Mouse (Mus musculus): ENCODE results near the gene Gpr15. TPM values are rescaled to one million over a fixed set of nuclear protein-coding genes. Genes with fewer than 3 reads are reported as not detected.

The Gpr15 gene
- polyA plus RNA-seq, 1 experiment from 2014 or later: not detected

DNA sequence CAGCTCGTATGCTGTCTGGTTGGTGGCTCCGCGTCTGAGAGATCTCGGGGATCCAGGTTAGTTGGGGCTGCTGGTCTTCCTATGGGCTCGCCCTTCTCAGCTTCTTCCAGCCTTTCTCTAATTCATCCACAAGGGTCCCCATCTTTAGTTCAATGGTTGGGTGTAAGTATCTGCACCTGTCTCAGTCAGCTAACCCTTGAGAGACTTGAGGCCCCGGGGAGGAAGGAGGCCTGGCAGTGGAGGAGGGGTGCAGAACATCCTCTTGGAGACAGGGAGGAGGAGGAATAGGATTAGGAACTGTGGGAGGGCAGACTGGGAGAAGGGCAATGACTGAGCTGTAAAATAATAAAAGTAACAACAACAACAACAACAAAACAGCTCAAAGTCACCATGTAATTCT is 18.7 kb downstream of the Gpr15 start:
- no peak overlapping the region for H3K4me2 ChIP-seq (replicated peaks)
- no peak overlapping the region for H3K4me3 ChIP-seq
- H3K9me3 ChIP-seq: no peaks in the 10 kb centered on the region
- WGBS: 59% methylated on average over 6 of the region's 6 CpGs
- no peaks in the 10 kb centered on the region for H3K4me1 ChIP-seq
- H3K27me3 ChIP-seq: no peaks in the 10 kb centered on the region
- H3K9ac ChIP-seq: no peak overlapping the region
- no peak overlapping the region for H3K27ac ChIP-seq
- no peaks in the 10 kb centered on the region for H3K36me3 ChIP-seq
- ATAC-seq (ENCODE audit: low FRiP score, low read depth): no peak

DNA sequence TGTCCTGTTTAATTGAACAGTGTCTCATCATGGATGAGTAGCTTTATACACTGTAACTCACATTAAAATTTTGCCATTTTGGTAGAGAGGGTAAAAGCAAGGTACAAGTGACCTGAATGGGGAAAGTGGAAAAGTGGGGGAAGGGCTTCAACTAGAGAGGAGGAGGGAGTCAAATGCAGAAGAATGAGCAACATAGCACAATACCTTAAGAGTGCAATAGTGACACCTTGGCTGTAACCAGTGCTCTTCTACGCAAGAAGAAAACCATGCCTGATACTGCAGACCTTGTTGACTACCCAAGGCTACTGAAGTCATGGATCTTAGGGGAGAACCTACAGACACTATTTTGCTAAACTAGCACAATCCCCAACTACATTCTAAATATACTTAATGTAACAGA is 21.6 kb downstream of the Gpr15 start:
- ATAC-seq (ENCODE audit: low FRiP score, low read depth): no peak
- no peak overlapping the region for H3K4me2 ChIP-seq (replicated peaks)
- no peaks in the 10 kb centered on the region for H3K9me3 ChIP-seq
- no peak overlapping the region for H3K27ac ChIP-seq
- H3K9ac ChIP-seq: no peak overlapping the region
- WGBS: 92% methylated on average over 1 of the region's 1 CpGs
- H3K4me3 ChIP-seq: no peak overlapping the region
- no peaks in the 10 kb centered on the region for H3K36me3 ChIP-seq
- H3K4me1 ChIP-seq: no peaks in the 10 kb centered on the region
- no peaks in the 10 kb centered on the region for H3K27me3 ChIP-seq

- no peak overlapping the region for H3K4me3 ChIP-seq
- no peak overlapping the region for H3K9ac ChIP-seq
- H3K9me3 ChIP-seq: no peaks in the 10 kb centered on the region
- no peak overlapping the region for H3K27ac ChIP-seq
- H3K36me3 ChIP-seq: no peaks in the 10 kb centered on the region
- no peaks in the 10 kb centered on the region for H3K27me3 ChIP-seq
- no peak for ATAC-seq (ENCODE audit: low FRiP score, low read depth)
- H3K4me2 ChIP-seq (replicated peaks): no peak overlapping the region
- no peaks in the 10 kb centered on the region for H3K4me1 ChIP-seq
- WGBS: 85% methylated on average over 3 of the region's 3 CpGs
These were observed 22.1 kb downstream of the Gpr15 start for GRCm38 (mm10) chr16:58696796-58697195.

- no peak overlapping the region for H3K9ac ChIP-seq
- H3K4me1 ChIP-seq: no peaks in the 10 kb centered on the region
- no peak overlapping the region for H3K4me2 ChIP-seq (replicated peaks)
- ATAC-seq (ENCODE audit: low FRiP score, low read depth): no peak
- no peaks in the 10 kb centered on the region for H3K9me3 ChIP-seq
- H3K36me3 ChIP-seq: no peaks in the 10 kb centered on the region
- H3K27me3 ChIP-seq: no peaks in the 10 kb centered on the region
- 92% methylated on average over 5 of the region's 5 CpGs for WGBS
- no peak overlapping the region for H3K27ac ChIP-seq
- H3K4me3 ChIP-seq: no peak overlapping the region
These were observed 24.8 kb downstream of the Gpr15 start for GRCm38 (mm10) chr16:58694091-58694490.

DNA sequence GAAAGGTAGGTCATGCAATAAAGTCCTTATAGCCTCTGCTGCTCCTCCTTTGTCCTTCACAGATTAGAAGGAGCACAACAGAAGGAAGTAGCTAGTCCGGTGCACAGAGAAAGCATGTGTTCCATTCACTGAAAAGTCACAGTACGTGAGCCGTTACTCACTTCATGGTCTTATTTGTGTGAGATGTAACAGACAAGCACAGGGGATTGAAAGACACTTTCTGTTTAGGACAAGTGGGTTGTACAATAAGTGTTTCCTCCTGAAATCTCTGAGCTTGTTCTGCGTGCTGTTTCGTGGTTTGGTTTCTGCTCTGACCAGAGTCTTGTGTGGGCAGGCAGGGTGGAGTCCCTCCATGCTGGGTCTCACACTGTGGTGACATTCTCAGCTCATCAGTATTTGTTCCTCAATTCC is 28.5 kb downstream of the Gpr15 start:
- Histone ChIP-seq H3K9ac (no peak overlapping the region), H3K4me2 (replicated peaks) (no peak overlapping the region), H3K4me3 (no peak overlapping the region), H3K9me3 (no peaks in the 10 kb centered on the region), H3K4me1 (no peaks in the 10 kb centered on the region), H3K36me3 (no peaks in the 10 kb centered on the region), H3K27me3 (no peaks in the 10 kb centered on the region), H3K27ac (no peak overlapping the region)
- WGBS: 85% methylated on average over 5 of the region's 5 CpGs
- no peak for ATAC-seq (ENCODE audit: low FRiP score, low read depth)

DNA sequence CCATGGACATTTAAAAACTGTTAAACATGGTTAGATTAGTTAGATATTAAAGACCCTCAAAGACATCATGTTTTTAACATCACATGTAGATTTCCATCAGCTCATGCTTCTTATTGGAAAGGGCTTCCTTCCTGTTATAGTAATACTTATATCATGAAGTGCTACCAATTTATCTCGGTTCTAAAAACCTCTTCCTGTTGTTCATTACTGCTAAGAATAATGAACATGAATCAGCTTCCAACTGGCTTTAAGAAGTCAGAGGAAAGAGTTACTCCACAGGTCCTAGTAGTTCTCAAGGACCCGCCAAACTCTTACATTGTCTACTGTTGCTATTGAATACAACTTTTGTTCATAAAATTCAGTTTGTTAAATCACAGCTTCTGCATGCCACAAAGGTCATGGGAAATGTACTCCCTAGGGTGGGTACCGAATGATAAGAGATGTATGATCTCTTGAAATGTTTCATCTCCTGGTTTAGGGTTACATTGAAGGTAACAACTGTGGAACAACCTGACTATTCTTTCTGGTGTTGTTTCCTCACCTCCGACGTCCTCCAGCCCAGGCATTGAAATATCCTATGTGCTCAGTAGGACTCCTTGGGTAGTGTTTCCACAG is 29.2 kb downstream of the Gpr15 start:
- ATAC-seq (ENCODE audit: low FRiP score, low read depth): no peak
- Histone ChIP-seq H3K27ac (no peak overlapping the region), H3K4me2 (replicated peaks) (no peak overlapping the region), H3K36me3 (no peaks in the 10 kb centered on the region), H3K4me3 (no peak overlapping the region), H3K4me1 (no peaks in the 10 kb centered on the region), H3K27me3 (no peaks in the 10 kb centered on the region), H3K9ac (no peak overlapping the region), H3K9me3 (no peaks in the 10 kb centered on the region)
- WGBS: 83% methylated on average over 5 of the region's 5 CpGs

DNA sequence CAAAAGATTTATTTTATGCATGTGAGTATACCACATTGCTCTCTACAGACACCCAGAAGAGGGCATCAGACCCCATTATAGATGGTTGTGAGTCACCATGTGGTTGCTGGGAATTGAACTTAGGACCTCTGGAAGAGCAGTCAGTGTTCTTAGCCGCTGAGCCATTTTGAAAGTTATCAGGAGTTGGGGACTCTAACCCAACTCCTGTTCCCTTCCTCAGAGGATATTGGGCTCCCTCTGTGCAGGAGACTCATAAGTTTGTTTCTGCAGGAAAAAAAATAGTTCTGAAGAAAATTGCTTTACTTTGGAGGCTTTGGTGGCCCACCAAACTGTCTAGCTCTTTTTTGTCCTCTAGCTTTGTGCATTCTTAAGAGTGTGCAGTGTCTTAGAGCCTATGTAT is 30.3 kb downstream of the Gpr15 start:
- Histone ChIP-seq H3K36me3 (no peaks in the 10 kb centered on the region), H3K4me1 (no peaks in the 10 kb centered on the region), H3K4me2 (replicated peaks) (no peak overlapping the region), H3K9ac (no peak overlapping the region), H3K9me3 (no peaks in the 10 kb centered on the region), H3K4me3 (no peak overlapping the region), H3K27ac (no peak overlapping the region), H3K27me3 (no peaks in the 10 kb centered on the region)
- 89% methylated on average over 1 of the region's 1 CpGs for WGBS
- ATAC-seq (ENCODE audit: low FRiP score, low read depth): no peak

GRCm38 (mm10) chr16:58685548-58686537 is 33.0 kb downstream of the Gpr15 start:
- no peak for ATAC-seq (ENCODE audit: low FRiP score, low read depth)
- H3K27ac ChIP-seq: no peak overlapping the region
- H3K36me3 ChIP-seq: peaks cover 9% of the 10 kb centered on the region
- H3K4me3 ChIP-seq: no peak overlapping the region
- no peaks in the 10 kb centered on the region for H3K9me3 ChIP-seq
- WGBS: 75% methylated on average over 20 of the region's 20 CpGs
- no peak overlapping the region for H3K9ac ChIP-seq
- no peaks in the 10 kb centered on the region for H3K27me3 ChIP-seq
- H3K4me1 ChIP-seq: no peaks in the 10 kb centered on the region
- no peak overlapping the region for H3K4me2 ChIP-seq (replicated peaks)

GRCm38 (mm10) chr16:58684537-58684936 is 34.3 kb downstream of the Gpr15 start:
- Histone ChIP-seq H3K27me3 (no peaks in the 10 kb centered on the region), H3K36me3 (peaks cover 14% of the 10 kb centered on the region), H3K4me2 (replicated peaks) (no peak overlapping the region), H3K27ac (no peak overlapping the region), H3K4me1 (no peaks in the 10 kb centered on the region), H3K9me3 (no peaks in the 10 kb centered on the region), H3K4me3 (no peak overlapping the region), H3K9ac (no peak overlapping the region)
- ATAC-seq (ENCODE audit: low FRiP score, low read depth): no peak

DNA sequence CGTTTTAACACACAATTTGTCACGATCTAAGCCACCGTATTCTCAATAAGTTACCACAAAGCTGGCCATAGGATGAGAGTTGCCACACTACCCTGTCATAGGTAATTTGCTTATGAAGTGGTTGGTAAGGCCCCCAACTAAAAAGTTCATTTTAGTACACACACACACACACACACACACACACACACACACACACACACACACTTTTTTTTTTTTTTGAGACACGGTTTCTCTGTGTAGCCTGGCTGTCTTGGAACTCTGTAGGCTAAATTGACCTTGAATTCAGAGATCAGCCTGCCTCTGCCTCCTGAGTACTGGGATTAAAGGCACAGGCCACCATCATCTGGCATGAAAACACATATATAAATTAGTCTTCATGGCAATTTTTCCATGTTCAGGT is 35.0 kb downstream of the Gpr15 start:
- H3K4me2 ChIP-seq (replicated peaks): no peak overlapping the region
- no peak overlapping the region for H3K9ac ChIP-seq
- peaks cover 16% of the 10 kb centered on the region for H3K36me3 ChIP-seq
- no peaks in the 10 kb centered on the region for H3K27me3 ChIP-seq
- no peaks in the 10 kb centered on the region for H3K4me1 ChIP-seq
- 88% methylated on average over 4 of the region's 4 CpGs for WGBS
- no peak for ATAC-seq (ENCODE audit: low FRiP score, low read depth)
- no peaks in the 10 kb centered on the region for H3K9me3 ChIP-seq
- no peak overlapping the region for H3K27ac ChIP-seq
- no peak overlapping the region for H3K4me3 ChIP-seq

DNA sequence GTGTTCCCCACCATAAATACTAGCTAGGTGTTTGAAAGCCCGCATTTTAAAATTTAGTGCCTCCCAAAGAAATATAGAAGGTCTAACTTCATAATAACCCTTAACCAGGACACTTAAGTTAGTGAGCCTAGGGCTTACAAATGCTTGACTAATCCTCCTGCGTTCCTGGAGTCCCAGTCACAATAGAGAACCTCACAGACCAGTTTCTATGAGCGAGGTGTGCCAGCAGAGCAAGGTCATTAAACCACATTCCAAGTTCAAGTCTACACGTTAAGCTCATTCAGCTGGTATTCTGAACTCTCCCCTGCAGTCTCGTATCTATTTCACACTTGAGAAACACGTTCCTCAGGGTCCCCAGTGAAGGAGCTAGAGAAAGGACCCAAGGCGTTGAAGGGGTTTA is 36.0 kb downstream of the Gpr15 start:
- H3K9me3 ChIP-seq: no peaks in the 10 kb centered on the region
- H3K4me2 ChIP-seq (replicated peaks): no peak overlapping the region
- no peak overlapping the region for H3K27ac ChIP-seq
- H3K4me1 ChIP-seq: no peaks in the 10 kb centered on the region
- no peak for ATAC-seq (ENCODE audit: low FRiP score, low read depth)
- 71% methylated on average over 7 of the region's 7 CpGs for WGBS
- H3K36me3 ChIP-seq: peaks cover 24% of the 10 kb centered on the region
- H3K27me3 ChIP-seq: no peaks in the 10 kb centered on the region
- H3K4me3 ChIP-seq: no peak overlapping the region
- no peak overlapping the region for H3K9ac ChIP-seq

GRCm38 (mm10) chr16:58682046-58682445 is 36.8 kb downstream of the Gpr15 start:
- Histone ChIP-seq H3K9me3 (no peaks in the 10 kb centered on the region), H3K9ac (no peak overlapping the region), H3K36me3 (peaks cover 27% of the 10 kb centered on the region), H3K4me1 (no peaks in the 10 kb centered on the region), H3K27me3 (no peaks in the 10 kb centered on the region), H3K27ac (no peak overlapping the region), H3K4me2 (replicated peaks) (no peak overlapping the region), H3K4me3 (no peak overlapping the region)
- no peak for ATAC-seq (ENCODE audit: low FRiP score, low read depth)
- 89% methylated on average over 6 of the region's 6 CpGs for WGBS
